Mouse (Mus musculus): Measurements from ENCODE around the gene Otol1. TPM values are rescaled to one million over a fixed set of nuclear protein-coding genes. Genes with fewer than 3 reads are reported as not detected.

Gene Otol1
- not detected for total RNA-seq (2021)

DNA sequence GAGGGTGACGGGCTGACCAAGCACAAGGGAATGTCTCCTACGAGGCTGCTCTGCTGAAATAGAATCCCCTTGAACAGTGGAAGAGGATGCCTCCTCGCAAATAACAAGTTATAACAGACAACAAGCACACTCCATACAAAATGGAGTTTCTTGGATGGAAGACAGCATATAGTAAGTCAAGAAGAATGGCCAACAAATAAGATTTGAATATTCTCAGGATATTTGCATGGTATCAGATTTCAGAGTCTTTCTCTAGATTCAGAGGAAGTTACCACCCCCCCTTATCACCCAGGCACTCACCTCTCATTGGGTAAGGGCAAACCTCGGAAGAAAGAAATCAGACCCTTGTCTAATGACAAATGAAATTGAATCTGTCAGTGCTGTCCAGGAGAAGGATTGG, at the start of gene Otol1:
Otol1 (plus strand) TSS at position 301 of the 400 bp plus-strand sequence.
- DNase-seq (ENCODE audit: low spot score in 2 of 2), result no peak
- intact Hi-C loops (cut with DNase I), result no loop called here

DNA sequence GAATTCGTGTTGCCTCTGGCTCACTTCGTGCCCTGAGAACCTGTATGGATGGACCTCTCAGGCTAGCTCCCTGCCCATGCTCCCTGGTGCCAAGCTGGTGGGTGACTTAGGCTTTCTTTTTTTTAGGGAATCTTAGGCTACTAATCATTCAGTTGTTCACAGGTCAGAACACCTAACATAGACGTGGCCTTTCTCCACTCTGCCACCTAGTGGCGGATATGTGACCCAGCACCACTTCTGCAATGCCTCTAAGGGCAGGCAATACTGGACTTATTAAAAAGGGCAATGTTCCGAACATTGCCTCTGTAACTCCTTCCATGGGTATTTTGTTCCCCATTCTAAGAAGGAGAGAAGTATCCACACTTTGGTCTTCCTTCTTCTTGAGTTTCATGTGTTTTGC, 45.2 kb upstream of the Otol1 start:
- no peak for DNase-seq (ENCODE audit: low spot score in 2 of 2)
- intact Hi-C loops (cut with DNase I), result no loop called here

DNA sequence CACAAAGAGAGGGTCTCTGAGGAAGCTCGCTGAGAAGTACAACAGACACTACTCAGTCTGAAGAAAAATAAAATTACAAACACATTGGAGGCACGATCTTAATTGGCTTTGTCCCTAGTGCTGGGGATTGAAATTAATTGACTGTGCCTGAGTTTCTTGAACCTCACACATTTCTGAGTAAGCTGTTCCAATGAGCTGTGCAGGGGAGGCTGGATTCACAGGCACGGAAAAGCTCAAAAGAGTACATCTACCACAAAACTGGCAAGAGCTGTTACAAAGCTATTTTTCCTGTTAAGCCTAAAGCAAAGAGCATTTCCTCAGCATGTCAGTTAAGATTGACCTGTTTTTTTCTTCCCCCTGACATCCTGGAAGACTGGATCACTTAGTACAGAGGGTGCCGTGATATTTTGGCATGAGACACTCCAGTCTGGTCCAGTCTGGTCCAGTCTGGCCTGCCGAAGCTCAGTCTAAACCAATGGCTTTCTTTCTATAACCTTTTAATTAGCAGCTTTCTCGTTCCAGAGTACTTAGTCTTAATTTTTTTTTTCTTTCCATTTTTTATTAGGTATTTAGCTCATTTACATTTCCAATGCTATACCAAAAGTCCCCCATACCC, 35.8 kb upstream of the Otol1 start:
- intact Hi-C loops (cut with DNase I), result no loop called here

DNA sequence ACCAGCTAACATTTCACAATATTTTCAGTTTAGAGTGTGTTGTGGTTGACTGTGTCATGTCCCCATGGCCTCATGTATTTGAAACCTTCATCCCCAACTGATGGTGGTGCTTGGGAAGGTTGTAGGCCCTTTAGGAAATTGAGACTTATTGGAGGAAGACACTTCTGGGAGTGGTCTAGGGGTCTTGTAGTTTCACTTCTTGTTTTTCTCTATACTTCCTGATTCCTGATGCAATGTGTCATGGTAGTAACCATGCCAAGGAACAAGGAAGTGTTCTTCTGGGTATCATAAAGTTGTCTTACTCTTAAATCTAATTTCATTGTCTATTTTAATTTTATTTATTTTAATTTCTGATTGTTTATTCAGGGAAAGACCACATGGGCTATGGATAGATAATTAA, 29.3 kb upstream of the Otol1 start:
- intact Hi-C loops (cut with DNase I), result no loop called here
- no peak for DNase-seq (ENCODE audit: low spot score in 2 of 2)

More for the DNA sequence above, 35.8 kb upstream of the Otol1 start:
- DNase-seq (ENCODE audit: low spot score in 2 of 2), result no peak

DNA sequence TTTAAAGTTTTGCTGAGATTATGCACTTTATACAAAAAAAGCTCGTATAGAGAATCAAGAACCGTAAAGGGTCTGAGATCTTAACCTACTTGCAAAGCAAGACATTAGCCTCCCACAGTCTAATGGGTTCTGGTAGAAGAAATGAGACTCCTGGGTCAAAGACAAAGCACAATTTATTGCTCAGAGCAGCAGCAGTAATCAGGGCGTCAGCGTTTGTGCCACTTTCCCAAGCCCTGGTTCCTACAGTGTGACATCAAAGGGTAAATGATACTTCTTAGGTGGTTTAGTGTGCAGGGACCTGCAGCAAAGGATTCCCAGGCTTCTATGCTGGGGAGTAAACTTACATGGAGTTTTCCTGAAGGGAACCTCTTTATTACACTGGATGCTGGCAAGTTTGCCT, 13.6 kb upstream of the Otol1 start:
- intact Hi-C loops (cut with DNase I), result no loop called here
- no peak for DNase-seq (ENCODE audit: low spot score in 2 of 2)

DNA sequence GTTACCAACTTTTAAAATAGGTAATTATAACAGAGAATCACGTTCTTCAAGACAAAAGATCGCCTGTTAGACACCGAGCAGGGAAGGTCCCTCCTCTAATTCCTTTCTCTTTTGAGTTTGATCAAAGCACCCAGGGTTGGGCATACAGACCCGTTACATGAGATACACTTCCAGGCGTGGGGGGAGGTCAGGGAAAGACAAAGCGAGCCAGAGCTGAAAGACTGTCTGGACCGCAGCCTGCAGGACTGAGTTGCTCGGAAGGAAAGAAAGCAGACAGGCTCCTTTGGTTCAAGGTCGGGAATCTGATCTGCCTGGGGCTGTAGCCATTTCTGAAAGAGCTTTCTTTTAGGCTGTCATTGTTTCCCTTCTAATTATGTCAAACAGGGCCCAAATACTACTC, 5.9 kb upstream of the Otol1 start:
- DNase-seq (ENCODE audit: low spot score in 2 of 2), result no peak
- intact Hi-C loops (cut with DNase I), result no loop called here

DNA sequence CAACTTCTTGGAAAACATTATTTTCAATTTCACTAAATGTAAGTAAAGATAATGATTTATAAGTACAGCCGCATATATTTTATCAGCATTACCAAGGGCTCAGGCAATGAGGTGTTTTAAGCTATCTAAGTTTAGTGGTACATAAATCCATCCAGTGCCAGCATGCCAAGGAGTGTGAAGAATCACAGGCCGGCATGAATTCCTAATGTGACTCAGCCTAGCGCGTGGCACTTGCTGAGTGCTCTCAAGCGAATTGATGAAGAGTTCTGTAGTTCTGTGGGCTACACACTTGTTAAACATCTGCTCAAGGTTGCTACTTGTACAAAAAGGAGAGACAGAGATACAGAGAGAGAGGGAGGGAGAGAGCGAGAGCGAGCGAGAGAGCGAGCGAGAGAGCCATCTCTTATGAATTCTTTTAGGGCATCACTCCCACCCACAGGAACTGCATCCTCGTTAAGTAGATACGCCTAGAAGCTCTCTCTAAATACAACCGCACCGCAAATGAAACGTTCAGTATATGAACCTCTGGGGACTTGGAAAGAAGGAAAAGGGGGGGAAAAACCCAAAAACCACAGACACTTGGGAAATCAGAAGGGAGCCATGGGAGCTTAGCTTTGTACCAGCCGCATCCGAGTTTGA, 4.2 kb upstream of the Otol1 start:
- peak; percentile 6 to 51 for DNase-seq (ENCODE audit: low spot score in 2 of 2)
- intact Hi-C loops (cut with DNase I), result no loop called here

DNA sequence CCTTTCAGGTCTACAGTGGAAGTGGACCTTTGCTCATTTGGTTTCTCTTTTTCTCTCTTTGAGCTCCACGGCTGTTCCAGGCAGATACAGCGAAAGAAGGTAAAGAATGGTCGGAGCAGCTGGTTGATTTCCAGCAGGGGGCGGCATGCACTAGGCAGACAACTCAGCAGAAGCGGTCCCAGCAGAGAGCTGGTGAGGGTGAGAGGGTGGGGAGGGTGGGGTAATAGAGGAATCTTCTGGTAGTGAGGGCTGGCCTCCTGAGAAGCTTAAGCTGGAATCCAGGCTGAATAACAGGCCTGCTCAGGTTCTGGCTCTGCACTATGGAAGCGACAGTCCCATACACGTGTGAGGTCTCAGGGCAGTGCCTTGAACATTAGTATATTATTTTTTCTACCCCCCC, 3.5 kb upstream of the Otol1 start:
- DNase-seq (ENCODE audit: low spot score in 2 of 2), result peak; percentile 9 to 22
- intact Hi-C loops (cut with DNase I), result no loop called here

DNA sequence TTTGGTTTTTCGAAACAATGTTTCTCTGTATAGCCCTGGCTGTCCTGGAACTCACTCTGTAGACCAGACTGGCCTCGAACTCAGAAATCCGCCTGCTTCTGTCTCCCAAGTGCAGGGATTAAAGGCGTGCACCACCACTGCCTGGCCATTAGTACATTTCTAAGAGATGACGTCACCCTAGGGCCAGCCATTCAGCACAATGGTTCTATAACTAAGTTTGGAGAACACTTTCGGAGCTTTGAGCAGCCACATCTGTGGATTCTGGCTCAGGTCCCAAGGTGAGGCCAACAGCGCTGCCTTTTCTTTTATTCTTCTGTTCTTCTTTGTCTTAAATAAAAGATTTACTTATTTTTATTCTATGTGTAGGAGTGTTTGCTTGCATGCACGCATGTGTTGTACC, 3.0 kb upstream of the Otol1 start:
- DNase-seq (ENCODE audit: low spot score in 2 of 2), result no peak
- intact Hi-C loops (cut with DNase I), result no loop called here

DNA sequence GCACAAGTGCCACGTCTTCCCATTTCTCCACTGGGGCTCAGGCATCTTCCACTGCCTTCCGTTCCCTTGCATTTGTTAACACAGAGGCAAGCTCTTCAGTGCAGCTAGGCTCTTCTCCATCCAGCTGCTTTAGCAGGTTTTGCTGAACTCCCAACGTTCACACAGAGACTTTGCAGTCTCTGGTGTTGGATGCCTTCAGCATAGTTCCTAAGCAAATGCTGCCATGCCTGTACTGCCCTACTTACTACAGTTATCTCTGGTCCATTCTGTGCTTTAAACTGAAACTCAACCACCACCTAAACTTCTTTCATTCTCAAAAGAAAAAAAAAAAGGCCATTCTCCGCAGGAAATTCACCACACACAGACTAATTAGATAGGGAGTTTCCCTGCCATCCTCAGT, 5.2 kb downstream of the Otol1 start:
- no peak for DNase-seq (ENCODE audit: low spot score in 2 of 2)
- intact Hi-C loops (cut with DNase I), result no loop called here

DNA sequence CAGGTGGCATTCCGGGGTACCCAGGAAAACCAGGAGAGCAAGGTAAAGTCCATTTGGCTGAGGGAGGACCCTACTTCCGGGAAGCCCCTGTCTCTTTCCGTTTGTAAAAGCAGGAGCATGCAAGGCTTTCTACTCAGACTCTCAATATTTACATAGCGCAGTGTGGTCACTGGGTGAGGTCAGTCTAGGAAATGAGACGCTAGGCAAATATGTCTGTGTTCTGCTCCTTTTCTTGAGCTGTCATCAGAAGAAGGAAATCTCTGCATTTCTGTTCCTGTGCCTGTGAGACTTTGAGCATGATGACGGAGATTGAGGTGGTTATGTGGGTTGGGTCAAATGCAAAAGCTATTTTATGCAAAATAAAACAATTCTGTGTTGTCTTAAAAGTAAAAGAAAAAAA, 19.2 kb downstream of the Otol1 start:
- intact Hi-C loops (cut with DNase I), result no loop called here
- no peak for DNase-seq (ENCODE audit: low spot score in 2 of 2)

DNA sequence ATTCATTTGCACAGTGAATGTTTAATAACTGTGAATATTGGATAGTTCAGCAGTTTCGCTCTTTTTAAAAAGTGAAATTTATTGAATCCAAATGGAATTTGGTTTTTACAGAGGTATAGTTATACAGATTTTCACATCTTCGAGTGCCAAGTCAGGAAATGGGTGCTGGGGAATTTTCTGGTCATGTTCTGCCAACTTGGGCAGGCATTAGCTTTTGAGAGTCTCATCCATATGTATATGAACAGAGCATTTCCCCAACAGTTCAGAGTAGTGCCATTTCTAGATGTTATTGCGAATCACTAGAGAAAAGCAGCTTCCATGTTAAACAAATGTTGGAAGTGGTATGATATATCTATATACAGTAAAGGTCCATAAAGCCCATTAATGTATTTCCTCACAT, 21.8 kb downstream of the Otol1 start:
- intact Hi-C loops (cut with DNase I), result no loop called here
- peak in 1 of 2 experiments; percentile 24 for DNase-seq (ENCODE audit: low spot score in 2 of 2)

DNA sequence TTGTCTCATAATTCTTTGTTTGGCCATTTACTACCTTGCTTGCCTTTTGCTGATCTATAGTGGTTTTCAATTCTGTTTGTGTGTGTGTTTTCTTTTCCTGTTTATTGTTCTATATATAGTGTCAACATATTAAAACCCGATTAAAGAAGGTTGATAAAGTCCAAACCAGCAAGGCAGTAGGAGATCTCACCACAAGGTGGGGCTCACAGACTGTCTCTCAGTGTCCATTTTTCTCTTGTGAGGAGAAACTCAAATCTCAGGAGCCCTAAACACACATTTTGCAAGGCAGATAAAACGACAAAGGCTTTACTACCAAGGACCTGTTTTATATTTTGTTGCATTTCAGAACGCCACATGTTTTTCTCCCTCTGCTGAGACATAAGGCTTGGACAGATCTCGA, 28.2 kb downstream of the Otol1 start:
- peak; percentile 60 to 79 for DNase-seq (ENCODE audit: low spot score in 2 of 2)
- intact Hi-C loops (cut with DNase I), result loop anchor here (2.0 kb wide), 1 partner anchor 67 kb away; no protein-coding TSS in a partner anchor

Other genes starting within 250 kb of the Otol1 start
- 1 to 10 TPM; 3.1 to 5.7 TPM for gene Sptssb, start 147.7 kb upstream of the Otol1 start, total RNA-seq (2021)

All from left cerebral cortex, postnatal 25 days (tissue).